Mouse (Mus musculus) bone marrow, adult 2 months (tissue): ENCODE results near the gene Fam174a. TPM values are rescaled to one million over a fixed set of nuclear protein-coding genes. Genes with fewer than 3 reads are reported as not detected.

Source experiments
- H3K27ac ChIP-seq: fragments of 200-500 bp; 2 replicates; pipeline ENCODE4 v1.5.1; 2012; ENCODE audit warnings: low read depth, mild to moderate bottlenecking, control low read depth, inconsistent platforms, low read length; ENCODE audit not compliant: control insufficient read depth, poor library complexity, insufficient read depth
- H3K4me1 ChIP-seq: fragments of 200-500 bp; 2 replicates; pipeline ENCODE4 v1.6.1; 2011; ENCODE audit warnings: low read length; ENCODE audit not compliant: control insufficient read depth, insufficient read depth
- H3K4me3 ChIP-seq: fragments of 200-500 bp; replicated peaks from 2 replicates; pipeline ENCODE3; 2011; ENCODE audit warnings: mild to moderate bottlenecking, low read depth, low read length, control low read depth; ENCODE audit not compliant: control insufficient read depth
- CTCF ChIP-seq: fragments of 200-500 bp; IDR thresholded peaks from 2 replicates; pipeline ENCODE4 v1.5.1; 2011; ENCODE audit warnings: low read length, control low read depth; ENCODE audit not compliant: control insufficient read depth, insufficient read depth
- POLR2A ChIP-seq: fragments of 200-500 bp; IDR thresholded peaks from 2 replicates; pipeline ENCODE4 v1.6.1; 2011; ENCODE audit warnings: low read depth, mild to moderate bottlenecking, control low read depth, low read length, borderline replicate concordance; ENCODE audit not compliant: control insufficient read depth
- WGBS: fragments of 180-500 bp; shearing (Covaris S2); methylation state at CpG from one replicate; pipeline ENCODE4 v1.1.7; 2018; 5-methylcytosine and 5-hydroxymethylcytosine counted together
- polyA plus RNA-seq: library from polyadenylated mRNA; stranded (reverse); fragments of >200 nt; gene quantifications from 2 replicates; pipeline ENCODE4 v1.2.4, GENCODE M21; 2011; ENCODE audit warnings: low replicate concordance; ENCODE audit not compliant: missing spikeins, insufficient read depth, insufficient read length

Gene Fam174a
- polyA plus RNA-seq, 1 experiment, result 3.8 TPM

DNA sequence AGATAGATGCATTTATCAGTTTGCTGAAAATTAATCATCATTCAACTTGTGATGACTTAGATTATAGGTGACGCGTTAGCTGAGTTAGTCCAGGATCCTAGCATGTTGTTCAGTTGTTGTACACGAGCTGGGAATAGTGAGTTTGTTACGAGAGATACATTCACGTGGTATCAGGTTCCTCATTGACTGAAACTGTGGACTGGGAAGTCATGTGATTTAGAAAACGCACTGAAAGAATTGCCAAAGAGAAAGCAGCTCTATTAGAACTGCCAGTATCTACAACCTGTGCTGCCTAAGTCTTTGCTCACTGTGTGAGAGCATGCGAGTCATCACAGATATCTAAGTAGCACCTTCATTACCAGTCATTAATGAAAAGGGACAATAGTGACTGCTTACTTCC is 9.6 kb downstream of the Fam174a start:
- 37% methylated on average over 7 of the region's 7 CpGs for WGBS
- peaks cover 2% of the 10 kb centered on the region; the same call in 1 of the 2 replicates for H3K4me1 ChIP-seq
- no peak overlapping the region for H3K27ac ChIP-seq
- no peak overlapping the region for H3K4me3 ChIP-seq
- no peak for TF ChIP-seq CTCF
- no peak for TF ChIP-seq POLR2A

DNA sequence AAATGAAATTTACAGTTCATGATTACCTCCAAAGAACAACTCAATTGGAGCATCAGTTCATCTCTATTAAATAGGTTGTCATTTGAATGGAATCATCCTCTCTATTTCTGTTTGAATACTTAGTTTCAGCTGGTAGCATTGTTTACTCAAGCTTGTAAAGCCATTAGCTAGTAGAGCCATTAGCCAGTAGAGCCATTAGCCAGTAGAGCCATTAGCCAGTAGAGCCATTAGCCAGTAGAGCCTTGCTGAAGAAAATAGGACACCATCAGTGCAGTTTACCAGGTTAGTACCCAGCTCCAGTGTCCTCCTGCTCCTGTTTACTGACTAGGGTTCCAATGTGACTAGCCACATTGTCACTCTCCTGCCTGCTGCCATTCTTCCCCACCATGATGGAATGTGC is 13.4 kb downstream of the Fam174a start:
- H3K4me3 ChIP-seq, result no peak overlapping the region
- no peak for TF ChIP-seq CTCF
- no peak for TF ChIP-seq POLR2A
- no peaks in the 10 kb centered on the region; the same call in 1 of the 2 replicates for H3K4me1 ChIP-seq
- H3K27ac ChIP-seq, result no peak overlapping the region

DNA sequence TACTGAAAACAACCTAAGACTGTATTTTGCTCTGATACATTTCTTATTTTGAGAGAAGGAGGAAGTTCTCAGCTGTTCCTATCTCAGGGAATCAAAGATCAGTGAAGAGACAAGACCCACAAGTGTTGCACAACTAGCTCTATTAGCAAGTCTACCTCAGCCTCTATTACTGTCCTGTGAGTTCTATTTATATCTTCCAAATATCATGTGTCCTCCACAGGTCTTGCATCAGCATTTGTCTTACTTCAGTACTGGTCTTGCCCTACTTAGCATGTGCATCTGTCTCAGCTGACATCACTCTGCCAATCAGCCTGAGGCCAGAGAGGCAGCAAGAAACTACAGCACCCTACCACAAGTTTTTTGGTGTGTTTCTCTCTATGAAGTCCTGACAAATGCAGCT is 26.2 kb downstream of the Fam174a start:
- H3K4me3 ChIP-seq, result no peak overlapping the region

DNA sequence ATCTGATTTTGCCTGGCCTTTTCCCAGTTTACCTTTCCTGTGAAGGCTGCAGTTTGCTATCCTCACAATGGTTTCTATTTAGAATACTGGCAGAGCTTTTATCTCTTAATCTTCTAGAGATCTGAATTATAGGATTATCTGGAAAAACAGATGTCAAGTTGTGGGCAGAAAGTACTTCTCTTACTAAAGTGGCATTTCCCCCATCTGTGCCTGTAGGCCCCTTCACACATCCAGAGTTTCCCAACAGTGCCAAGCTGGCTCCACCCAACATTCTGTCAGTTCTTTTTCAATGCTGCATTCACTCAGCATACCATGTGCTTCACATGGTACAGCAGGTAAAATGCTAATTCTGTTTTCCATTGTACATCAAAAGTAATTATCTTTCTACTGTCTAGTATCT is 28.8 kb downstream of the Fam174a start:
- H3K4me3 ChIP-seq, result no peak overlapping the region
- H3K27ac ChIP-seq, result no peak overlapping the region
- TF ChIP-seq CTCF (no peak), POLR2A (no peak)
- H3K4me1 ChIP-seq, result no peaks in the 10 kb centered on the region

More for the DNA sequence above, 26.2 kb downstream of the Fam174a start:
- H3K27ac ChIP-seq, result no peak overlapping the region
- H3K4me1 ChIP-seq, result no peaks in the 10 kb centered on the region
- TF ChIP-seq CTCF, result no peak
- no peak for TF ChIP-seq POLR2A

DNA sequence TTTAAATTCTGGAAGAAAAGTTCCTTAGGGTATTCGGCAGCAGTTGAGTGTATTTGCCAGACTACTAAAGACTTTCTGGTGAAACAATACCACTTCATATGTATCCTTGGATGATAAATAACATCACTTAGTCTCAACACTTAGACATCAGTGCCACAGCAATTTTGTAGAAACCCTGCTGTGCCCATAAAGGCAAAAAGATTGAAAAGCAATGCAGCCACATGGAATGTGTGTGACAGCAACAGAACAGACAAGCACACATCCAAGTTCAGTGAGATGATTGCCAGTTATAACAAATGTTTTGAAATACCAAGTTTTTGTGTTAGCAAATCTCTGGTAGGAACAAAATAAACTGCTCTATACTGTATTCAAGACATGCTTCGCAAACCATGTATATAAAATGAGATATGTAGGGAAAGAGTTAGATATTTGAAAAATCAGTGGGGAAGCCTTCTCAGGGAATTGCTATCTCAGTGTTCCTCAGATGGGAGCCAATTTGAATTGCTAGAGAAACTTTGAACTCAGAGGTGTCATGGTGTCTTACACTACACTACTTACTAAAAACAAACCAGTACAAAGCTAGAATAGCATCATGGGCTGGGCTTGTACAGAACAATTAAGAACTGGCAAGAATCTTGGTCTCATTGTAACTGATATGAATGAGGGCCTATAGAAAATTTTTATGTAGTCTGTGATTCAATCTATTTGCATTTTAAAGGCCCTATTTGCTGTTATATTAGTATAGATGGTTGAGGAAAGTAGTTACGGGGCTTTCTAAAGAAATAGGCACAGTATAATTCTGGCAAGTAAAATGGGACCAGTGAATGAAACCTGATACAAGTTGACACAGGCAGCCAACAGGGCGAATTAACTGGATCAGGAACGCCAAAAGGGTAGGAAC is 30.4 kb downstream of the Fam174a start:
- H3K4me1 ChIP-seq, result no peaks in the 10 kb centered on the region
- H3K27ac ChIP-seq, result no peak overlapping the region
- no peak for TF ChIP-seq CTCF
- H3K4me3 ChIP-seq, result no peak overlapping the region
- 86% methylated on average over 5 of the region's 5 CpGs for WGBS

DNA sequence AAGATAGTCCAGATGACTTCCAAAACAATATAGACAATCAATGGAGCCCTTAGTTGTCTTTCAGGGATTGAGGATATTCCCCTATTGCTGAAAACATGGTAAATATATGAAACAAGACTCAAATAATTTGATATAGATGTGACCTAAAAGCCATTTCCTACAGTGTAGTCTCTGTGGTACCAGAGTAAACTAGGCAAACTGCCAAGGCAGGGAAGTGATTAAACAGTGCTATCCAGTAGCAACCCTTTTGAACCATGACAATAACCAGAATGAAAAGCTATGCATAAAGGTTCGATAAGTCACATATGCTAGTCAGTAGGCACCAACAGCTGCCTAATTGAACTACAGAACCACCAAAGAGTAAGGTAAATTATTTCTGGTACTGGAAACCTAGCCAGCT is 40.7 kb downstream of the Fam174a start:
- Histone ChIP-seq H3K4me1 (no peaks in the 10 kb centered on the region), H3K27ac (no peak overlapping the region), H3K4me3 (no peak overlapping the region)
- no peak for TF ChIP-seq POLR2A
- no peak for TF ChIP-seq CTCF
- 82% methylated on average over 1 of the region's 1 CpGs for WGBS

DNA sequence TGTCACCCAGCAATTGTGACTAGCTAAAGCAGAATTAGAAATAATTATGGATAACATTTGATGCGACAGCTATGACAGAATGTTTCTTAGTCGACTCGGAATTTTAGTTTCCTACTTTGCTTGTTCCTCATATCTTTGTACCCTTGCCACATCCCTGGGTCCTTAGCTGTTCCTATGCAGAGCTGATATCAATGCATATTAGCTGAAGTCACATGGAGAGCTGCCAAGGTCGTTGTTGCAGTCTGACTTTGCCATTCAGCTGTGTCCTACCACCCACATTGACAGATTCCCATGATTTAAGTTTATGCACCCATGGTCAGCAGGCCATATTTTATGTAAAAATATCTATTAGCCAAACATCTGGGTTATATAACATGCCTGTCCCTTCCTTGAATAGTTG is 43.5 kb downstream of the Fam174a start:
- Histone ChIP-seq H3K27ac (no peak overlapping the region), H3K4me3 (no peak overlapping the region), H3K4me1 (no peaks in the 10 kb centered on the region)
- 57% methylated on average over 4 of the region's 4 CpGs for WGBS
- TF ChIP-seq POLR2A (no peak), CTCF (no peak)

DNA sequence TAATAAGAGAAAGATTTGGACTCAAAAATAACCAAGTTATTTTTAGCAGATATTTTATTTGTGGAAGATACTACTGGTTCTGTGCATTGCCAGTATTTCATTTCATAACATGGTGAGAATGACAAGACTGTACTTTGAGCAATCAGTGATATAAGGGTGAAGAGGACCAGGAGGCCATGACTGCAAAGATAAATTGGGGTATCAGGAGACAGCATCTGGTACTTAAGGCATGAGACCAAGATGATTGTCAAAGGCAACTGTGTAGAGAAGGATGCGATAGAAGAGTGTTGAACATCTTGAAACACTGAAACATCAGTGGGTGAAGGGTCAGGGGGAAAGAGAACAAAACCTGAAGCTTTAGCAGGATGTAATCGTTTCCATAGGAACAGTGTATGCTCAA is 50.3 kb downstream of the Fam174a start:
- 77% methylated on average over 2 of the region's 2 CpGs for WGBS
- TF ChIP-seq CTCF (no peak), POLR2A (no peak)
- Histone ChIP-seq H3K4me3 (no peak overlapping the region), H3K4me1 (no peaks in the 10 kb centered on the region), H3K27ac (no peak overlapping the region)
